Mouse (Mus musculus) thymus, adult 2 months (tissue): ENCODE measurements around the gene Lnx1.

ENCODE experiments used
- CTCF ChIP-seq: fragments of 200-500 bp; IDR thresholded peaks from 2 replicates; pipeline ENCODE4 v1.5.1; 2012; ENCODE audit warnings: mild to moderate bottlenecking, control low read depth, low read length, moderate library complexity, borderline replicate concordance; ENCODE audit not compliant: control insufficient read depth, poor library complexity, insufficient read depth; ENCODE audit errors: extremely low read depth
- POLR2A ChIP-seq: fragments of 200-500 bp; IDR thresholded peaks from 2 replicates; pipeline ENCODE4 v1.6.1; 2012; ENCODE audit warnings: mild to moderate bottlenecking, low read length, control low read depth, moderate library complexity; ENCODE audit not compliant: control insufficient read depth, poor library complexity, insufficient read depth; ENCODE audit errors: extremely low read depth

DNA sequence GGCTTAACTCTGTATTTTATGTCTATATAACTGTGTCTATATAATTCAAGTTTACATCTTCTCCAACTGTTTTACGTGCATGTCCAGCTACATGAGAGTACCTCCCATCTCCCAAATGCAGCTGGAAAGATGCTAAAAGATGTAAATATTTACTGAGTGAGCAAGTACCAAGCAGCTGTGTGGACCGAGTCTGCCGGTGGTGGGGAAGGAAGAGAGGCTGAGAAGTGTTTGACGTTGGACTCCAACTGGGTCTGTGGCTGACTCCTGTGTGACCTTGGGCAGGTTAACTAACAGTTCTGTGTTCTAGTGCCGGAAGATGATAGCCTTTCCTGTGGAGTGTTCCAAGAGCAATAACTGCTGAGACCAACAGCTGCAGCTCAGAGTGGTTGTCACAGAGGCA is 27.9 kb upstream of the Lnx1 start:
- no peak for TF ChIP-seq CTCF
- no peak for TF ChIP-seq POLR2A
